Mouse (Mus musculus) erythroblast, embryonic 14.5 days (primary cell): ENCODE measurements around the gene Nexn.

Experiments used
- GATA1 ChIP-seq: IDR thresholded peaks from 2 replicates; pipeline ENCODE4 v1.6.1; 2012; ENCODE audit warnings: low read length, inconsistent platforms, mixed read lengths
- TAL1 ChIP-seq: IDR thresholded peaks from 3 replicates; pipeline ENCODE4 v1.6.1; 2012; ENCODE audit warnings: low read length, inconsistent platforms, mixed read lengths

DNA sequence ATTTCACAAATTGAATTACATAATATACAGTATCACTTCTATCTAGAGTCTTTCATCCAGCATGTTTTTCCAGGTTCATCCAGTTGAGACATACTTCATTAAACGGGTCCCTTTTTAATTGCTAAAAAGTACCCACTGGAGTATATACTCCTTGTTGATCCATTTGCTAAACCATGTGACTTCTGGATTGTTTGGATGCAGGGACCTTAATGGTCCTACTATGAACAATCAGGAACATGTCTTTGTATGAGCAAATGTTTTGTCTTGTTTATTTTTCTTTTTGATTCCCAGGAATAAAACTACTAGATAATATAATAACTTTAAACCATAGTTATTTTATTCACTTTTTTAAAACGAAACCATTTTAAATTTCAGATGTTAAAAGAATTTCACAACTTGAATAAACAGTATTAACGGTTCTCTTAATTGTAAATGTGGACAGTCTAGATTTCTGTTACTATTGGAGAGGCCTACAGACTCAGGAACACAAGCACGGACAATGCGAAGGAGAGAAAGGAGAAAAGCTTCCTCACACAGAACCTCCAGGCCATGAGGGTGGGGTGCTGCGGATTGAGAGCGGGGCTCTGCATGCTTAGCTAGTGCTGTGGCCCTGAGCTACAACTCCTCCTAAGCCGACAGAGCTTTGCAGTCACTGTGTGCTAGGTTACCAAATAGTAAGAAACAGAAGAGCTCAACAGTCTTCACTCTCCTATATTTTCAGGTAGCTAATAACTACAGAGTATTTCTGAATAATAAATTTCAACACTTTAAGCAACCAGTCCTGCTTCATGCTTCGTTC lies 75.3 kb downstream of the Nexn start:
- TF ChIP-seq TAL1, result no peak
- TF ChIP-seq GATA1, result no peak
